Mouse (Mus musculus): ENCODE data around the gene Coa4. TPM values are rescaled to one million over a fixed set of nuclear protein-coding genes. Genes with fewer than 3 reads are reported as not detected.
"Not testable (repeated sequence)": the region's sequence is repeated elsewhere in the genome, so short reads cannot be mapped to it uniquely, and the experiment has no call there.

Coa4 gene
- polyA plus RNA-seq, 1 experiment from 2014 or later, result 17.8 TPM

DNA sequence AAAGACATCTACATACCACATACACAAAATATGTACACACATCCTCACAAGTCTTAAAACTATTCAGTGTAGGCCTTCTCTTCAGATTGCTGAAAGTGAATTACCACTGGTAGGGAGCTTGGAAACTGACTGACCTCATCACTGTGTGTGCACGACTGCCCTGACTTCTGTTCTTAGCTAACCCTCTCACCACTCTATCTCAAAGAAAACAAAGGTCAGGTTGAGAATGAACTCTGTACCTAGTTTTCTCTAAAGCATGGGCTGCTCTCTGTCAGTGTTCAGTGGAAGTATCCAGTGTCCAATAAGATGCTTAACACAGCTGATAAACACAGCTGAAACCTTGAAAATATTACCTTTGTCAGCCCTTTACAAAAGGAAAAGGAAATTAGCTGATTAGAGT lies 7.6 kb downstream of the Coa4 start:
- H3K36me3 ChIP-seq, result peaks cover 14% of the 10 kb centered on the region
- H3K9ac ChIP-seq (replicated peaks), result no peak overlapping the region
- H3K4me1 ChIP-seq, result no peaks in the 10 kb centered on the region
- no peak overlapping the region for H3K4me3 ChIP-seq
- H3K27ac ChIP-seq (replicated peaks), result no peak overlapping the region
- no peaks in the 10 kb centered on the region for H3K27me3 ChIP-seq
- no peak overlapping the region for H3K4me2 ChIP-seq (replicated peaks)
- no peak for ATAC-seq (ENCODE audit: low FRiP score, low read depth)
- WGBS, result 81% methylated on average over 1 of the region's 1 CpGs
- no peaks in the 10 kb centered on the region for H3K9me3 ChIP-seq

DNA sequence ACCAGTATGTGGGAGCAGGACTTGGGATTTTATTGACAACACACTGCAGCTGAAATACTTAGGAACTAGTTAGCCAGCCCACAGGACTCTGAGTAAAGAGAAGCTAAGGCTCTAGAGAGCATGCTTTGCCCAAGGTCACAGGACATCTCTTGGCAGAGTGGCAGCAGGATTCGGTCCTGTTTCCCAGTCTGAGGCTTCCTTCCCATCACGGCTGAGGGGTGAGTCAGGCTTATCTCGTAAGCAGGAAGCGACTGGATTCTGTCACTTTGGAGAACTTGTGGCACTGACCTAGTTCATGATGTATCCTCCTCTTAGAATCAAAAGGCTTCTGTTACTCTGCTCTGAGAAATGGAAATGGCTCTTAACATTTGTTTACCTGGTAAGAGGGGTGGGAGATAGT lies 10.8 kb downstream of the Coa4 start:
- no peaks in the 10 kb centered on the region for H3K9me3 ChIP-seq
- WGBS, result 82% methylated on average over 4 of the region's 4 CpGs

DNA sequence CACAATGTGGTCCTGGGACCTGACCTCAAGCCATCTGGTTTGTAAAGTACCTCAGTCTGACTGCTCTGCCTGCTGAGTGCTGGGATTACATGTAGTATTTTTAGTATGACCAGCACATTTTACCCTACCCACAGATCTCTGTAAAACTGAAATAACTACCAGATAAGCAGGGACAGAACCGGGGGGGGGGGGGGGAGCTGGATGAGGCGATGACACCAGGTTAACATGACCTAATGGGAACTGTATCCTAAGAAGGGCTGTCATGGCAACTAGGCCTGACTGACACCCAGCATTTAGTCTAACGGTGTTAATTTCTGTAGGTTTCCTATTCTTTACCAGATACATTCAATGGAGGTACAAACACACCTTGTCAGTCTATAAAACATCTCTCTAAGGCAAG lies 12.9 kb downstream of the Coa4 start:
- WGBS, result 85% methylated on average over 3 of the region's 3 CpGs
- ATAC-seq (ENCODE audit: low FRiP score, low read depth), result no peak
- no peak overlapping the region for H3K27ac ChIP-seq (replicated peaks)
- no peak overlapping the region for H3K4me2 ChIP-seq (replicated peaks)
- no peaks in the 10 kb centered on the region for H3K9me3 ChIP-seq
- H3K27me3 ChIP-seq, result no peaks in the 10 kb centered on the region
- H3K36me3 ChIP-seq, result peaks cover 4% of the 10 kb centered on the region; the same call in 1 of the 2 replicates
- no peak overlapping the region for H3K9ac ChIP-seq (replicated peaks)
- no peak overlapping the region for H3K4me3 ChIP-seq
- H3K4me1 ChIP-seq, result peaks cover 4% of the 10 kb centered on the region

More for the DNA sequence above, 10.8 kb downstream of the Coa4 start:
- no peak overlapping the region for H3K4me3 ChIP-seq
- H3K9ac ChIP-seq (replicated peaks), result no peak overlapping the region
- no peak overlapping the region for H3K4me2 ChIP-seq (replicated peaks)
- ATAC-seq (ENCODE audit: low FRiP score, low read depth), result no peak
- no peaks in the 10 kb centered on the region for H3K4me1 ChIP-seq
- peaks cover 4% of the 10 kb centered on the region; the same call in 1 of the 2 replicates for H3K36me3 ChIP-seq
- H3K27ac ChIP-seq (replicated peaks), result no peak overlapping the region
- H3K27me3 ChIP-seq, result no peaks in the 10 kb centered on the region

DNA sequence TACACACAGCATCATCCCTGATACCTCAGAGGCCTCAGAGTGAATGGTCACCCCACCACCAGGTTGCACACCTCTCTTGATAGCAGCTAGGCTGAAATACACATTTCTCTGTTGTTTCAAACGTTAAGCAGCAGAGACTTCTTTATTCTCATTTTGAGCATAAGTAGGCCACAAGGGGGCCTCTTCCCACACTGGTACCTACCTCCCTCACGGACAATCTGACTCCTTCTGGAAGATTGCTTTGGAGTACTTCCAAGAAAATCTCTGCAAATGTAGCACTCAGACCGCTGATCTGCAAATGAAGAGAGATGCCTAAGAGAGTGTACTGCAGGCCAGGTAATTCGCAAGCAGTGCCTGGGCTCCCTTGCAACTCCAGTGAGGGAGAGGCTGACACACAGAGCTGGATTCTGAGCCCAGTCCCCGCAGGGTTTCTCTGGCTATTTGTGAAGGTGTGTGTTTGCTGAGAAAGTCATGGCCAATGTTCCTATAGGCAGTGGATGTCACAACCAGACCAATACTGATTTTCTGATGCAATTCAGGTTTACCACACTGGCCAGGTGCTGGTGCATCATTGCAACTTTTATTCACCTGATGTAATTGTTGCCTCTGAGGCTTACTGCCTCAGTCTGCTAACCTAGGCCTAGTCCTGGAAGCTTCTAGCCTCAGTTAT lies 13.6 kb downstream of the Coa4 start:
- no peak for ATAC-seq (ENCODE audit: low FRiP score, low read depth)
- H3K9ac ChIP-seq (replicated peaks), result no peak overlapping the region
- no peak overlapping the region for H3K27ac ChIP-seq (replicated peaks)
- H3K9me3 ChIP-seq, result no peaks in the 10 kb centered on the region
- H3K36me3 ChIP-seq, result peaks cover 4% of the 10 kb centered on the region; the same call in 1 of the 2 replicates
- H3K4me2 ChIP-seq (replicated peaks), result no peak overlapping the region
- H3K27me3 ChIP-seq, result no peaks in the 10 kb centered on the region
- no peak overlapping the region for H3K4me3 ChIP-seq
- peaks cover 10% of the 10 kb centered on the region for H3K4me1 ChIP-seq
- 67% methylated on average over 5 of the region's 5 CpGs for WGBS

DNA sequence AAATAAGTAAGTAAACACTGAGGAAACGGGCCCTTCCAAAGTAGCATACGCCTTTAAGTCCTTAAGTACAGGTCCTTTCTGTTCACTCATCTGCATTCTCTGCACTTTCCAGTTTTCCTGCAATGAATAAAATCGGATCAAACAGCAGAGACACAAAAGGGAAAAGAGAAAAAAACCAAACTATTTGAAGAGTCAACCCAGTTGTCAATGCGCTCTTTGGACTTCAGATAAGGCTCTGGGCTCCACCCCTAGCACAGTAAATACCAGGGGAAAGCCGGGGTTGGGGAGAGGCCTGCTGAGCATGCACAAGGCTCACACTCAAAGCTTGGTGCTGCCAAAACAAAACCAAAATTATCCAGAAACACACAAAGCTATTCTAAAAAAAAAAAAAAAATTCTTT lies 18.1 kb downstream of the Coa4 start:
- peak overlapping the region; percentile 88 for H3K27ac ChIP-seq (replicated peaks)
- no peak overlapping the region for H3K4me2 ChIP-seq (replicated peaks)
- H3K4me3 ChIP-seq, result no peak overlapping the region
- H3K36me3 ChIP-seq, result peaks cover 4% of the 10 kb centered on the region; the same call in 1 of the 2 replicates
- H3K4me1 ChIP-seq, result peaks cover 14% of the 10 kb centered on the region
- no peak overlapping the region for H3K9ac ChIP-seq (replicated peaks)
- H3K27me3 ChIP-seq, result no peaks in the 10 kb centered on the region
- no peaks in the 10 kb centered on the region for H3K9me3 ChIP-seq
- whole genome bisulfite sequencing, result 53% methylated on average over 5 of the region's 5 CpGs
- ATAC-seq (ENCODE audit: low FRiP score, low read depth), result no peak

DNA sequence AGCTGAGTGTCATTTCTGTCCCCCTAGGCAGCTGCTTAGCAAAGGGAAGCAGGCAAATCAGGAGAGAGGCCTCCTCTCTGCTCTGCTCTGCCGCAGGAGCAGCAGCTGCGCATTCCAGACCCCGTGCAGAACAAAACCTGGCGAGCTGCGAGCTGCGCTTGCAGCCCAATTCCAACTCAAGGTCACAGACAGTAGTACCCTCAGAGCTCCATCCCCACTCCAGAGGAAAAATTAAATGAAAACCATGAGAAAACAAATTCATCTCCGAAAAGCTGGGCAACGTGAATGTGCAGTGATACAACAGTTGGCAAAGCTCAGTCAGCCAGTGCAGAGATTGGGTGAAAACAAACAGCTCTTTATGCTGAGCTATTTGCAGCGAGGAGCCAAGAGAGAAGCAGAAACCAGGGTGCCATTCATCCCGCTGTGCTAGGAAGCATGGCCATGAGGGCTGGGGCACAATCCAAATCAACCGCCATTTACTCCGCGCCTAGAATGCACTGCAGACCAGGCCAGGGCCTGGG lies 18.6 kb downstream of the Coa4 start:
- no peaks in the 10 kb centered on the region for H3K9me3 ChIP-seq
- peaks cover 4% of the 10 kb centered on the region; the same call in 1 of the 2 replicates for H3K36me3 ChIP-seq
- ATAC-seq (ENCODE audit: low FRiP score, low read depth), result peak; percentile 70
- peak overlapping the region; percentile 88 for H3K27ac ChIP-seq (replicated peaks)
- H3K4me1 ChIP-seq, result peaks cover 14% of the 10 kb centered on the region
- H3K4me2 ChIP-seq (replicated peaks), result peak overlapping the region; percentile 21; the same call in 1 of the 2 replicates
- no peak overlapping the region for H3K9ac ChIP-seq (replicated peaks)
- H3K27me3 ChIP-seq, result no peaks in the 10 kb centered on the region
- H3K4me3 ChIP-seq, result no peak overlapping the region
- 25% methylated on average over 13 of the region's 13 CpGs for WGBS

DNA sequence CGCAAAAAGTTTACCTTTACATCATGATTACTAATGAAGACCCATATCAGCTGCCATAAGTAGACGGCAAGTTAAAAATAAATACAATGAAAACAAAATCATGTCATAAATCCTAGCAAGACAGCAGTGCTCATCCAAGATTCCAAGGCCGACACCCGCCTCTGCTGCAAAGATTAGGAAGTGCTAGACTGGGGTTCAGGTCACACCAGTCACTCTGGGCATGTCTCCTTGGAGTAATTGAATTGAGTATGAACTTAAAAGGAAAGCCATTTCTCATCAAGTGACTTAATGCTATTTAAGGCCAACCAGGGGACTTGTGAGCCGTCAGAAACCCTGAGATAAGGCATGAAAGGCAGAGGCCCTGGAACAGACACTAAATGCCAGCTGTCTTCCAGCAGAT lies 20.4 kb downstream of the Coa4 start:
- ATAC-seq (ENCODE audit: low FRiP score, low read depth), result no peak
- H3K4me1 ChIP-seq, result peaks cover 15% of the 10 kb centered on the region
- 92% methylated on average over 5 of the region's 5 CpGs for WGBS
- H3K4me2 ChIP-seq (replicated peaks), result no peak overlapping the region
- no peaks in the 10 kb centered on the region; the same call in 1 of the 2 replicates for H3K36me3 ChIP-seq
- no peaks in the 10 kb centered on the region for H3K9me3 ChIP-seq
- H3K4me3 ChIP-seq, result no peak overlapping the region
- no peak overlapping the region for H3K9ac ChIP-seq (replicated peaks)
- H3K27ac ChIP-seq (replicated peaks), result no peak overlapping the region
- H3K27me3 ChIP-seq, result no peaks in the 10 kb centered on the region

DNA sequence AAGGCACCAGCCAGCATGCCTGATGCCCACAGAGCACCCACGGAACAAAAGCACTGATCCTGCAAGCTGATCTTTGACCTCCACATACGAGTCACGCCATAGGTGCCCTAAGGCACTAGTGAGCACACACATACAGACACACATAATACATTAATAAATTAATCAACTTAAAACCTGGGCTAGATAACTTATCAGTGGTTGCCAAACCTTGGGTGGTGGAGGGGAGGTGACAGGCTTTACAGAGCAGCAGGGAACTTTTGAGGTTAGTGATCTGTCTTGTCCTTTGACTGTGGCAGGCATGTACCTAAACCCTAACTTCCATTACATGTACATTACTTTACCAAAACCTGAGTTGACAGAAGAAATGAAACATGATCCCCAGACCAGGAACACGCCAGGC lies 22.5 kb downstream of the Coa4 start:
- Histone ChIP-seq H3K4me3 (no peak overlapping the region), H3K9me3 (no peaks in the 10 kb centered on the region), H3K4me2 (replicated peaks) (no peak overlapping the region), H3K27me3 (no peaks in the 10 kb centered on the region), H3K27ac (replicated peaks) (no peak overlapping the region), H3K36me3 (no peaks in the 10 kb centered on the region; the same call in 1 of the 2 replicates), H3K4me1 (peaks cover 19% of the 10 kb centered on the region), H3K9ac (replicated peaks) (no peak overlapping the region)
- WGBS, result 80% methylated on average over 4 of the region's 4 CpGs
- ATAC-seq (ENCODE audit: low FRiP score, low read depth), result no peak

DNA sequence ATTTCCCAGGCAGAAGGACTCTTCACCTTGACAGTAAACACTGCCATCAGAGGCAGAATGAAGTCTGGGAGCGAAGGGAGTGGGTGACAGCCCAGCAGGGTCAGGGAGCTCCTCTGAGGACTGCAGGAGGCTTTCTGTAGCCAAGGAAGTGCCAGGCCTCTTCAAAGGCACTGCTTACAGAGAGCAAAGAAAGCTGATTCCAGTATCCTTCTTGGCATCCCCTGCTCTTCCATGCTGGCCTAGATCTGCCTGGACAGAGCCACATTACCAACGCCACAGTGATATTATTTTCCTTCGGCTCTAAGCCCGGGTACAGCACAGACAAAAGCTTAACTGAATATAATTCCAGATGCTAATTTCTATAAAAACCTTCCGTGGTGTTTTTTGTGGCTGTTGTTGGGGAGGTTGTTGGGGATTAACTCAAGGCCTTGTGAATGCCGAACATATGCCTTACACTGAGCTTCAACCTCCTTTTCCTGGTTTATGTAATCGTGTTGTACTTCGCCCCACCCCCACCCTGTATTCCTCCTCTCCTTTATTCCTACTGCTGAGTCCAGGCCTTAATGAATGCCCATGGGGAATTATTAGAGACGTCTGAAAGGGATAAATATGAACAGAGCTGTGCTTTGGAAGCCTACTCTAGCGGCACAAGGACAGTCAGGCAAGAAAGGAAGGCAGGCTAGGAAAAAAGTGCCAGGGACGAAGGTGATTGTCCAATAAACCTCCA lies 25.2 kb downstream of the Coa4 start:
- ATAC-seq (ENCODE audit: low FRiP score, low read depth), result peak; percentile 63
- H3K27ac ChIP-seq (replicated peaks), result peak overlapping the region; percentile 79
- no peak overlapping the region for H3K9ac ChIP-seq (replicated peaks)
- H3K9me3 ChIP-seq, result no peaks in the 10 kb centered on the region
- H3K4me2 ChIP-seq (replicated peaks), result no peak overlapping the region
- 63% methylated on average over 11 of the region's 11 CpGs for WGBS
- H3K36me3 ChIP-seq, result no peaks in the 10 kb centered on the region; the same call in 1 of the 2 replicates
- no peaks in the 10 kb centered on the region for H3K27me3 ChIP-seq
- H3K4me3 ChIP-seq, result no peak overlapping the region
- H3K4me1 ChIP-seq, result peaks cover 5% of the 10 kb centered on the region; the same call in 1 of the 2 replicates

DNA sequence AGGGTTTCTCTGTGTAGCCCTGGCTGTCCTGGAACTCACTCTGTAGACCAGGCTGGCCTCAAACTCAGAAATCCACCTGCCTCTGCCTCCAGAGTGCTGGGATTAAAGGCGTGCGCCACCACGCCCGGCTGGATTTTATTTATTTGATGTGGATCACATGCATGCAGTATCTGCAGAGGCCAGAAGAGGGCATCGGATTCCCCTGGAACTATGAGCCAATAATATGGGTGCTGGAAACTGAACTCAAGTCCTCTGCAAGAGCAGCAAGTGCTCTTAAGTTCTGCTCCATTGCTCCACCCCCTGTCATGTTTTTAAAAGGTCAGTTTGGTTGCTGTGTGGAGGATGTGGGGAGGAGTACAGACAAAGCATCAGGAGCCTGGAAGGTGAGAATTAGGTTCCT lies 30.4 kb downstream of the Coa4 start:
- not testable (repeated sequence) for H3K9me3 ChIP-seq; H3K27me3 ChIP-seq; H3K4me3 ChIP-seq; H3K9ac ChIP-seq (replicated peaks); H3K27ac ChIP-seq (replicated peaks); H3K4me2 ChIP-seq (replicated peaks); ATAC-seq (ENCODE audit: low FRiP score, low read depth); H3K36me3 ChIP-seq; H3K4me1 ChIP-seq
- WGBS, result 78% methylated on average over 5 of the region's 5 CpGs

DNA sequence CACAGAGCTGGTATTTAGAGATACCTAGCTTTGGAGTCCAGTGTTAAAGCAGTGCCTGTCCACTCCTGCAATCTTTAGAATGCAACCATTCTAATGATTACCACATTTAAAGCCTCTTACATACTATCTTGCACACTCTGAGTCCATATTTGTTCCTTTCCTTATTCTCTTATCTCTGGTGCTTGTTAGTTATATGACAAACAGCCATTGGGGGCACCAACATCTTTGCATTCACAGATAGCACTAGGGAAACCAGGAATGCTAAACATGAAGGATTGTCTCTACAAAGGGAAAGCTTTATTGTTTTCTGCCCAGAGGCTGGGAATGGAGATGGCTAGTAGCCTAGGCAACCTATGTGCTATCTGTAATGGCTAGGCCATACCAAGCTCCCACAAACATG lies 33.0 kb downstream of the Coa4 start:
- H3K4me2 ChIP-seq (replicated peaks), result no peak overlapping the region
- H3K4me3 ChIP-seq, result no peak overlapping the region
- no peak for ATAC-seq (ENCODE audit: low FRiP score, low read depth)
- H3K27me3 ChIP-seq, result no peaks in the 10 kb centered on the region
- no peaks in the 10 kb centered on the region for H3K9me3 ChIP-seq
- no peak overlapping the region for H3K27ac ChIP-seq (replicated peaks)
- H3K9ac ChIP-seq (replicated peaks), result no peak overlapping the region
- H3K36me3 ChIP-seq, result no peaks in the 10 kb centered on the region
- no peaks in the 10 kb centered on the region for H3K4me1 ChIP-seq

DNA sequence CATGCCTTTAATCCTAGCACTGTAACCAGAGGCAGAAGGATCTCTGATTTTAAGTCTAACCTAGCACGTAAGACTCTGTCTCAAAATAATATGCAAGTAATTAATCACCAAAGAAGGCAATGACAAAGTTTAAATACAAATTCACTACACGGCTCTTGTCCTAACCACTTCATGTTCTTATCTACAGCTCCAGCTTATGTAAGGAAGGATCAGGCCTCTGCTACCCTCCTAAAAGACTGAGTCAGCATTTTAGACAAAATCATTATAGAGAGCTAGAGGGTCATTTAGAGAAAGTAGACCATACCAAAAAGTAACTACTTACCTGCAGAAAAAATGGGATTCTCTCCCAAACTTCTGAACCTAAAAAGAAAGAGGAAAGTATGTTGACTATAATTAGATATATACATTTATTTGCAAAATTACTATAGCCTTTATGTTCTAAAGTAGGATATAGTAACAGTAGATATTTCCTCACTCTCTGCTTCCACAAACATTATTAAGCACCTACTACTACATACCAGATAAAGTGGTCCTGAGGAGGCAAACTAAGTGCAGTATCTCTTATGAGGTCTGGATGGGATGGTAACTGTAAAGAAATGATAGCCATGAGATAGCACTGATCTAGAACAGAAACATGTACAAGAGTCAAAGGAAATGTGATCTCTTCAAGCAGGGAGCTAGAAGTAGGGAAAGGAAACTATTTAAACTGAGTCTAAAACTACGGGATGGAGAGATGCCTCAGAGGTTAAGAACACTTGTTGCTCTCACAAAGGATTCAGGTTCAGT lies 34.3 kb downstream of the Coa4 start:
- Histone ChIP-seq H3K9me3 (no peaks in the 10 kb centered on the region), H3K4me2 (replicated peaks) (no peak overlapping the region), H3K36me3 (no peaks in the 10 kb centered on the region), H3K4me1 (no peaks in the 10 kb centered on the region), H3K27ac (replicated peaks) (no peak overlapping the region), H3K4me3 (no peak overlapping the region), H3K27me3 (no peaks in the 10 kb centered on the region), H3K9ac (replicated peaks) (no peak overlapping the region)
- ATAC-seq (ENCODE audit: low FRiP score, low read depth), result no peak
- 94% methylated on average over 3 of the region's 3 CpGs for WGBS
